Mouse (Mus musculus) kidney, embryonic 15.5 days (tissue): Measurements from ENCODE around the gene Zfp664. TPM values are rescaled to one million over a fixed set of nuclear protein-coding genes. Genes with fewer than 3 reads are reported as not detected.

Experiments used
- ATAC-seq: fragments of 200-750 bp; cut with Nextera tagmentation; replicated peaks from 2 replicates; pipeline ENCODE4 v1.8.0; 2017; ENCODE audit warnings: moderate TSS enrichment; ENCODE audit not compliant: low FRiP score
- H3K27ac ChIP-seq: fragments of 300-500 bp; sonication (generic); 2 replicates; pipeline ENCODE4 v1.5.1; 2015; ENCODE audit warnings: mild to moderate bottlenecking, inconsistent platforms
- H3K27me3 ChIP-seq: fragments of 300-500 bp; sonication (generic); 2 replicates; pipeline ENCODE4 v1.6.1; 2015; ENCODE audit warnings: inconsistent platforms
- H3K36me3 ChIP-seq: fragments of 300-500 bp; sonication (generic); 2 replicates; pipeline ENCODE4 v1.6.1; 2015; ENCODE audit warnings: inconsistent platforms
- H3K4me1 ChIP-seq: fragments of 300-500 bp; sonication (generic); 2 replicates; pipeline ENCODE4 v1.6.1; 2015; ENCODE audit warnings: inconsistent platforms
- H3K4me2 ChIP-seq: fragments of 300-500 bp; sonication (generic); 2 replicates; pipeline ENCODE4 v1.6.1; 2015; ENCODE audit warnings: moderate library complexity, mild to moderate bottlenecking, inconsistent platforms
- H3K4me3 ChIP-seq: fragments of 300-500 bp; sonication (generic); replicated peaks from 2 replicates; pipeline ENCODE4 v1.5.1; 2015; ENCODE audit warnings: mild to moderate bottlenecking, inconsistent platforms
- H3K9ac ChIP-seq: fragments of 300-500 bp; sonication (generic); 2 replicates; pipeline ENCODE4 v1.6.1; 2015; ENCODE audit warnings: mild to moderate bottlenecking, inconsistent platforms
- H3K9me3 ChIP-seq: fragments of 300-500 bp; sonication (generic); replicated peaks from 2 replicates; pipeline ENCODE4 v1.6.1; 2016; ENCODE audit warnings: inconsistent platforms
- WGBS: fragments of 180-500 bp; shearing (Covaris S2); methylation state at CpG from one replicate; pipeline ENCODE4 v1.1.7; 2015; ENCODE audit warnings: mixed read lengths; 5-methylcytosine and 5-hydroxymethylcytosine counted together
- polyA plus RNA-seq: library from polyadenylated mRNA; unstranded; fragments of >200 nt; fragmentation: Nextera tagmentation; extraction: Ambion mirVana; gene quantifications from 2 replicates; pipeline ENCODE4 v1.2.1, GENCODE M21; 2015

The Zfp664 gene
- polyA plus RNA-seq = 118 and 126 TPM in 2 replicates

- Histone ChIP-seq H3K9ac (peak within 1 kb of the TSS; percentile 95), H3K27me3 (peaks cover 34% of the 10 kb centered on the region), H3K4me1 (peaks cover 37% of the 10 kb centered on the region), H3K27ac (peak within 1 kb of the TSS; percentile 96), H3K4me3 (peak within 1 kb of the TSS; percentile 97), H3K9me3 (no peaks in the 10 kb centered on the region), H3K4me2 (peak within 1 kb of the TSS; percentile 97), H3K36me3 (peaks cover 13% of the 10 kb centered on the region)
- under 1% methylated on average over 93 of the region's 103 CpGs for WGBS
- peak; percentile 94 for ATAC-seq
Measured at GRCm38 (mm10) chr5:124862013-124862866, at the start of gene Zfp664, which contains the start of gene Ccdc92. Gene Zfp664, plus strand, starts transcription at chr5:124862691. Gene Ccdc92, minus strand, starts transcription at chr5:124862424.

GRCm38 (mm10) chr5:124814797-124815196 lies 47.7 kb upstream of the Zfp664 start:
- Histone ChIP-seq H3K27ac (no peak overlapping the region), H3K4me3 (no peak overlapping the region), H3K4me2 (no peak overlapping the region), H3K4me1 (no peaks in the 10 kb centered on the region), H3K9me3 (no peaks in the 10 kb centered on the region), H3K36me3 (no peaks in the 10 kb centered on the region), H3K9ac (no peak overlapping the region), H3K27me3 (no peaks in the 10 kb centered on the region)
- ATAC-seq = no peak
- WGBS = 48% methylated on average over 5 of the region's 5 CpGs

- no peak for ATAC-seq
- Histone ChIP-seq H3K9ac (no peak overlapping the region), H3K4me1 (no peaks in the 10 kb centered on the region), H3K9me3 (no peaks in the 10 kb centered on the region), H3K27ac (no peak overlapping the region), H3K4me2 (no peak overlapping the region), H3K4me3 (no peak overlapping the region), H3K27me3 (no peaks in the 10 kb centered on the region), H3K36me3 (no peaks in the 10 kb centered on the region)
- WGBS = 80% methylated on average over 15 of the region's 15 CpGs
Measured at GRCm38 (mm10) chr5:124817050-124817449, 45.4 kb upstream of the Zfp664 start.

- no peak for ATAC-seq
- Histone ChIP-seq H3K4me1 (no peaks in the 10 kb centered on the region), H3K9ac (no peak overlapping the region), H3K4me2 (no peak overlapping the region), H3K27ac (no peak overlapping the region), H3K4me3 (no peak overlapping the region), H3K36me3 (no peaks in the 10 kb centered on the region), H3K27me3 (no peaks in the 10 kb centered on the region), H3K9me3 (no peaks in the 10 kb centered on the region)
- 79% methylated on average over 18 of the region's 18 CpGs for WGBS
Measured at GRCm38 (mm10) chr5:124822128-124822894, 40.2 kb upstream of the Zfp664 start.

- H3K9ac ChIP-seq = no peak overlapping the region
- H3K4me1 ChIP-seq = no peaks in the 10 kb centered on the region
- H3K9me3 ChIP-seq = no peaks in the 10 kb centered on the region
- ATAC-seq = no peak
- H3K27ac ChIP-seq = no peak overlapping the region
- no peak overlapping the region for H3K4me3 ChIP-seq
- no peaks in the 10 kb centered on the region for H3K36me3 ChIP-seq
- 88% methylated on average over 12 of the region's 12 CpGs for WGBS
- no peaks in the 10 kb centered on the region for H3K27me3 ChIP-seq
- H3K4me2 ChIP-seq = no peak overlapping the region
Measured at GRCm38 (mm10) chr5:124830331-124830730, 32.2 kb upstream of the Zfp664 start.

- H3K27ac ChIP-seq = no peak overlapping the region
- H3K36me3 ChIP-seq = no peaks in the 10 kb centered on the region
- H3K9me3 ChIP-seq = no peaks in the 10 kb centered on the region
- ATAC-seq = no peak
- no peak overlapping the region for H3K9ac ChIP-seq
- 94% methylated on average over 15 of the region's 15 CpGs for WGBS
- H3K27me3 ChIP-seq = no peaks in the 10 kb centered on the region
- no peak overlapping the region for H3K4me3 ChIP-seq
- H3K4me2 ChIP-seq = no peak overlapping the region
- no peaks in the 10 kb centered on the region for H3K4me1 ChIP-seq
Measured at GRCm38 (mm10) chr5:124835218-124835617, 27.3 kb upstream of the Zfp664 start.

- no peaks in the 10 kb centered on the region for H3K4me1 ChIP-seq
- WGBS = 89% methylated on average over 10 of the region's 10 CpGs
- H3K9me3 ChIP-seq = no peaks in the 10 kb centered on the region
- no peaks in the 10 kb centered on the region for H3K27me3 ChIP-seq
- H3K4me2 ChIP-seq = no peak overlapping the region
- no peak overlapping the region for H3K4me3 ChIP-seq
- ATAC-seq = no peak
- no peak overlapping the region for H3K9ac ChIP-seq
- H3K27ac ChIP-seq = no peak overlapping the region
- H3K36me3 ChIP-seq = no peaks in the 10 kb centered on the region
Measured at GRCm38 (mm10) chr5:124836075-124836474, 26.4 kb upstream of the Zfp664 start.

- Histone ChIP-seq H3K9ac (no peak overlapping the region), H3K36me3 (no peaks in the 10 kb centered on the region), H3K27me3 (no peaks in the 10 kb centered on the region), H3K4me2 (no peak overlapping the region), H3K27ac (no peak overlapping the region), H3K4me1 (no peaks in the 10 kb centered on the region), H3K4me3 (no peak overlapping the region), H3K9me3 (no peaks in the 10 kb centered on the region)
- ATAC-seq = no peak
- WGBS = 65% methylated on average over 4 of the region's 4 CpGs
Measured at GRCm38 (mm10) chr5:124836621-124837020, 25.9 kb upstream of the Zfp664 start.

GRCm38 (mm10) chr5:124840202-124840601 lies 22.3 kb upstream of the Zfp664 start:
- Histone ChIP-seq H3K4me2 (no peak overlapping the region), H3K4me3 (no peak overlapping the region), H3K9me3 (no peaks in the 10 kb centered on the region), H3K27ac (no peak overlapping the region), H3K27me3 (no peaks in the 10 kb centered on the region), H3K36me3 (no peaks in the 10 kb centered on the region), H3K9ac (no peak overlapping the region), H3K4me1 (no peaks in the 10 kb centered on the region)
- no peak for ATAC-seq
- 79% methylated on average over 7 of the region's 7 CpGs for WGBS

GRCm38 (mm10) chr5:124840669-124841068 lies 21.8 kb upstream of the Zfp664 start:
- Histone ChIP-seq H3K9me3 (no peaks in the 10 kb centered on the region), H3K27me3 (no peaks in the 10 kb centered on the region), H3K4me2 (no peak overlapping the region), H3K4me3 (no peak overlapping the region), H3K36me3 (no peaks in the 10 kb centered on the region), H3K27ac (no peak overlapping the region), H3K9ac (no peak overlapping the region), H3K4me1 (no peaks in the 10 kb centered on the region)
- WGBS = 89% methylated on average over 2 of the region's 2 CpGs
- ATAC-seq = no peak

GRCm38 (mm10) chr5:124843386-124843785 lies 19.1 kb upstream of the Zfp664 start:
- Histone ChIP-seq H3K4me1 (no peaks in the 10 kb centered on the region), H3K9ac (no peak overlapping the region), H3K4me2 (no peak overlapping the region), H3K36me3 (no peaks in the 10 kb centered on the region), H3K27ac (no peak overlapping the region), H3K4me3 (no peak overlapping the region), H3K27me3 (no peaks in the 10 kb centered on the region), H3K9me3 (no peaks in the 10 kb centered on the region)
- ATAC-seq = no peak
- WGBS = 85% methylated on average over 8 of the region's 8 CpGs

- H3K4me3 ChIP-seq = no peak overlapping the region
- H3K27ac ChIP-seq = no peak overlapping the region
- H3K9ac ChIP-seq = no peak overlapping the region
- no peak overlapping the region for H3K4me2 ChIP-seq
- no peaks in the 10 kb centered on the region for H3K36me3 ChIP-seq
- H3K27me3 ChIP-seq = no peaks in the 10 kb centered on the region
- H3K4me1 ChIP-seq = no peaks in the 10 kb centered on the region
- no peaks in the 10 kb centered on the region for H3K9me3 ChIP-seq
- ATAC-seq = no peak
- whole genome bisulfite sequencing = 69% methylated on average over 4 of the region's 4 CpGs
Measured at GRCm38 (mm10) chr5:124844929-124845328, 17.6 kb upstream of the Zfp664 start.
